Mouse (Mus musculus) lung, adult 2 months (tissue): Measurements from ENCODE around the gene B3gat1. TPM values are rescaled to one million over a fixed set of nuclear protein-coding genes. Genes with fewer than 3 reads are reported as not detected.

Experiments used
- DNase-seq: peaks from one replicate; pipeline ENCODE4 v3.0.0; 2022
- H3K4me1 ChIP-seq: fragments of 200-500 bp; 2 replicates; pipeline ENCODE4 v1.6.1; 2011; ENCODE audit warnings: low read length; ENCODE audit not compliant: control insufficient read depth, insufficient read depth
- H3K4me3 ChIP-seq: fragments of 200-500 bp; replicated peaks from 2 replicates; pipeline ENCODE3; 2011; ENCODE audit warnings: low read depth, mild to moderate bottlenecking, control low read depth, low read length; ENCODE audit errors: extremely low read depth
- CTCF ChIP-seq: fragments of 200-500 bp; IDR thresholded peaks from 2 replicates; pipeline ENCODE4 v1.5.1; 2011; ENCODE audit warnings: mild to moderate bottlenecking, low read length, control low read depth; ENCODE audit not compliant: insufficient read depth
- POLR2A ChIP-seq: fragments of 200-500 bp; IDR thresholded peaks from 2 replicates; pipeline ENCODE4 v1.6.1; 2011; ENCODE audit warnings: low read depth, mild to moderate bottlenecking, control low read depth, low read length, borderline replicate concordance; ENCODE audit errors: extremely low read depth
- WGBS: fragments of 180-500 bp; shearing (Covaris S2); methylation state at CpG from one replicate; pipeline ENCODE4 v1.1.7; 2018; 5-methylcytosine and 5-hydroxymethylcytosine counted together
- polyA plus RNA-seq: library from polyadenylated mRNA; depleted of rRNA; stranded (reverse); fragments of >200 nt; gene quantifications from 2 replicates; pipeline ENCODE4 v1.2.3, GENCODE M21; 2012; rRNA removed

B3gat1 gene
- polyA plus RNA-seq, 1 experiment: 0.15 TPM

DNA sequence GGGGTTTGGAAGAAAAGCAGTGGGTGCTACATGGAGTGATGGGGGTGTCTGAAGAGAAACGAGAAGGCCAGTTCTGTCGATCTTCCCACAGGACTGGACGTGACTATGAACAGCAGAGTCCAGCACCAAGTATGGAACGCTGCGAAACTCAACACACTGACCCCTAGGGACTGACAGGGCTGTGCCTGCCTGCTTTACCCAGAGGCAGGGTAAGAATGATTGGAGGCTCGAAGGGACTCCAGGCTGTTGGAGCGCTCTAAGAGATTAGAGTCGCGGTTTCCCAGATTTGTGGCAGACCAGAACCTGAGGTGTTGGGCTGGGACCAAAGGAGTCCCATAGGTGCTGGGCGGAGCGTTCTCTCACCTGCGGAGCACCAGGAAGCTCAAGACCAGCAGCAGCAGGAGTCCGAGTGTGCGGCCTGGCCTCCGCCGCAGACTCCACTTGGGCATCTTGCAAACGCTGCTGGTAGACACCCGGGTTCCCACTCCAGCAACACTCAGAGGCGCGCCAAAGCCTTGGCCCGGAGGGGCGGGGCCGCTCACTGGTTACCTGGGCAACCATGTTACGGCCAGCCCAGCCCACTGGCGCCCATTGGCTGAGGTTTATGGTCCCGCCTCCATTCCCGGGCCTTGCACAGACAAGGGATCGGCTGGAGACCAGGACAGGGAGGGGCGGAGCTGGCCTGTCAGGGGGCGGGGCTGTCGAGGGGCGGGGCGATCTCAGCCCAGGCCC is 72.6 kb downstream of the B3gat1 start, which contains the start of gene Glb1l2:
Glb1l2 (minus strand) TSS at position 534 of the 732 bp plus-strand sequence.
- Histone ChIP-seq H3K4me3 (peak within 1 kb of the TSS; percentile 63), H3K4me1 (peaks cover 9% of the 10 kb centered on the region)
- TF ChIP-seq POLR2A: peak; percentile 65; the same call in 1 of the 2 replicates
- 0 out of 2 replicates have a peak, but pooled peaks have one; percentile 11 for TF ChIP-seq CTCF
- DNase-seq: peak; percentile 92
- WGBS: 4% methylated on average over 33 of the region's 33 CpGs

DNA sequence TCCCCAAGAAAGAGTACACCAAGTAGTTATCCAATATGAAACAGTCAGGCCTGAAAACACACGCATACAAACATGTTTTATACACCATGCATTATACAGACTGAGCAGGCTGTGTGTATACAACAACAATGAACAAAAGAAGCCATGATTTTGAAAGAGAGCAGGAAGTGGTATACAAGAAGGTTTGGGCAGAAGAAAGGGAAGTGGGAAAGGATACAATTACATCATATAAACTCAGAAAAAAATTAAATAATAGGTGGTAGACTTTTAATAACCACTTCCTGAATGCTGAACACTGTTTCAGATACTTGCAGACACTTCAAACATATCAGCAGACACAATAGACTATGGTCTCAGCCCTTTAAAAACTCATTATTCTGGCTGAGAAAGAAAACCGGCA is 75.2 kb downstream of the B3gat1 start:
- H3K4me3 ChIP-seq: no peak overlapping the region
- 44% methylated on average over 2 of the region's 2 CpGs for WGBS
- peaks cover 9% of the 10 kb centered on the region for H3K4me1 ChIP-seq
- TF ChIP-seq POLR2A (no peak), CTCF (no peak)
- no peak for DNase-seq

Other genes with a start within 250 kb of the B3gat1 start
- 20.5 and 30.1 TPM in 2 replicates for gene Glb1l2, start 72.7 kb downstream of the B3gat1 start, polyA plus RNA-seq
- 4.8 and 6.4 TPM in 2 replicates for gene Glb1l3, start 127.2 kb downstream of the B3gat1 start, polyA plus RNA-seq
- gene Gm1110, start 189.4 kb downstream of the B3gat1 start, polyA plus RNA-seq: 0.19 TPM in 1 of 2 replicates, not detected in the other